Mouse (Mus musculus): Measurements from ENCODE around the gene Zfp108. TPM values are rescaled to one million over a fixed set of nuclear protein-coding genes. Genes with fewer than 3 reads are reported as not detected.

The Zfp108 gene
- polyA plus RNA-seq, 1 experiment from 2014 or later, result 2.6 TPM

Other genes with a start within 250 kb of the Zfp108 start
- not detected in 2 replicates for gene Vmn1r183, start 201.5 kb upstream of the Zfp108 start, polyA plus RNA-seq (2016; fragmentation: Nextera tagmentation; extraction: Ambion mirVana)
- 25.9 and 29.4 TPM in 2 replicates for gene Zfp180, start 172.9 kb upstream of the Zfp108 start, polyA plus RNA-seq (2016; fragmentation: Nextera tagmentation; extraction: Ambion mirVana)
- 3.3 and 5.4 TPM in 2 replicates for gene Zfp112, start 142.5 kb upstream of the Zfp108 start, polyA plus RNA-seq (2016; fragmentation: Nextera tagmentation; extraction: Ambion mirVana)
- 12.9 and 14.6 TPM in 2 replicates for gene Zfp235, start 120.6 kb upstream of the Zfp108 start, polyA plus RNA-seq (2016; fragmentation: Nextera tagmentation; extraction: Ambion mirVana)
- 3.9 and 5.1 TPM in 2 replicates for gene Zfp114, start 79.7 kb upstream of the Zfp108 start, polyA plus RNA-seq (2016; fragmentation: Nextera tagmentation; extraction: Ambion mirVana)
- gene Zfp111, start 43.4 kb upstream of the Zfp108 start, polyA plus RNA-seq (2016; fragmentation: Nextera tagmentation; extraction: Ambion mirVana), result 9.2 and 10.5 TPM in 2 replicates
- gene Zfp109, start 17.2 kb upstream of the Zfp108 start, polyA plus RNA-seq (2016; fragmentation: Nextera tagmentation; extraction: Ambion mirVana), result 4.9 and 5.8 TPM in 2 replicates
- gene Zfp93, start 15.6 kb downstream of the Zfp108 start, polyA plus RNA-seq (2016; fragmentation: Nextera tagmentation; extraction: Ambion mirVana), result 6.0 TPM in 2 replicates
- 35.4 and 40.3 TPM in 2 replicates for gene Zfp61, start 46.4 kb downstream of the Zfp108 start, polyA plus RNA-seq (2016; fragmentation: Nextera tagmentation; extraction: Ambion mirVana)
- gene Zfp94, start 61.9 kb downstream of the Zfp108 start, polyA plus RNA-seq (2016; fragmentation: Nextera tagmentation; extraction: Ambion mirVana), result 10.8 and 13.2 TPM in 2 replicates
- 0.25 TPM in 1 of 2 replicates, not detected in the other for gene Tescl, start 79.1 kb downstream of the Zfp108 start, polyA plus RNA-seq (2016; fragmentation: Nextera tagmentation; extraction: Ambion mirVana)
- not detected in 2 replicates for gene Lypd5, start 94.4 kb downstream of the Zfp108 start, polyA plus RNA-seq (2016; fragmentation: Nextera tagmentation; extraction: Ambion mirVana)
- gene Kcnn4, start 115.5 kb downstream of the Zfp108 start, polyA plus RNA-seq (2016; fragmentation: Nextera tagmentation; extraction: Ambion mirVana), result 3.9 and 4.2 TPM in 2 replicates
- 27.4 and 32.7 TPM in 2 replicates for gene Smg9, start 144.8 kb downstream of the Zfp108 start, polyA plus RNA-seq (2016; fragmentation: Nextera tagmentation; extraction: Ambion mirVana)
- gene Irgc1, start 197.5 kb downstream of the Zfp108 start, polyA plus RNA-seq (2016; fragmentation: Nextera tagmentation; extraction: Ambion mirVana), result not detected in 2 replicates
- gene Plaur, start 207.7 kb downstream of the Zfp108 start, polyA plus RNA-seq (2016; fragmentation: Nextera tagmentation; extraction: Ambion mirVana), result 0.77 and 1.9 TPM in 2 replicates
- gene Cadm4, start 227.2 kb downstream of the Zfp108 start, polyA plus RNA-seq (2016; fragmentation: Nextera tagmentation; extraction: Ambion mirVana), result 12.1 and 38.6 TPM in 2 replicates